Mouse (Mus musculus): Measurements from ENCODE around the gene Fibp.
"Not testable (repeated sequence)": the region's sequence is repeated elsewhere in the genome, so short reads cannot be mapped to it uniquely, and the experiment has no call there.

Fibp gene

GRCm38 (mm10) chr19:5490313-5490897 lies 30.0 kb downstream of the Fibp start, which contains the start of gene Cfl1:
TSS of gene Cfl1 (plus strand) at chr19:5490455.
- peak; percentile 89 for DNase-seq

GRCm38 (mm10) chr19:5490898-5491708 lies 30.7 kb downstream of the Fibp start:
- DNase-seq: peak; percentile 66

GRCm38 (mm10) chr19:5492641-5493040 lies 32.2 kb downstream of the Fibp start:
- DNase-seq: no peak

- not testable (repeated sequence) for DNase-seq
These were observed 32.9 kb downstream of the Fibp start for GRCm38 (mm10) chr19:5493301-5493721.

- DNase-seq: no peak
These were observed 33.9 kb downstream of the Fibp start for GRCm38 (mm10) chr19:5494314-5494713.

GRCm38 (mm10) chr19:5495353-5496051 lies 35.1 kb downstream of the Fibp start:
- no peak for DNase-seq

GRCm38 (mm10) chr19:5496052-5496370 lies 35.6 kb downstream of the Fibp start:
- DNase-seq: no peak

GRCm38 (mm10) chr19:5500330-5500875 lies 40.0 kb downstream of the Fibp start:
- no peak for DNase-seq

GRCm38 (mm10) chr19:5503687-5504086 lies 43.3 kb downstream of the Fibp start, which contains the start of gene 1700020D05Rik:
TSS of gene 1700020D05Rik (minus strand) at chr19:5503787.
- DNase-seq: no peak

- peak; percentile 96 for DNase-seq
These were observed 49.9 kb downstream of the Fibp start, which contains the start of gene Snx32 for GRCm38 (mm10) chr19:5510031-5511026. TSS of gene Snx32 (minus strand) at chr19:5510538.

GRCm38 (mm10) chr19:5511074-5511632 lies 50.7 kb downstream of the Fibp start:
- DNase-seq: no peak

- no peak for DNase-seq
These were observed 51.9 kb downstream of the Fibp start for GRCm38 (mm10) chr19:5512091-5513004.

GRCm38 (mm10) chr19:5513005-5513349 lies 52.6 kb downstream of the Fibp start:
- no peak for DNase-seq

Measured in right cerebral cortex, postnatal 4 days (tissue).